Mouse (Mus musculus): Measurements from ENCODE around the gene Vtn. TPM values are rescaled to one million over a fixed set of nuclear protein-coding genes. Genes with fewer than 3 reads are reported as not detected.

The Vtn gene
- polyA plus RNA-seq, 1 experiment from 2014 or later, result 1,120 TPM

- peaks cover 9% of the 10 kb centered on the region for H3K36me3 ChIP-seq (ENCODE audit: control insufficient read depth, insufficient read depth)
- H3K4me2 ChIP-seq (ENCODE audit: low read depth, low read length), result no peak overlapping the region
- no peak overlapping the region for H3K9ac ChIP-seq (ENCODE audit: low read depth, low read length)
- H3K4me1 ChIP-seq (ENCODE audit: control insufficient read depth, low read depth, low read length), result no peaks in the 10 kb centered on the region; the same call in 1 of the 2 replicates
- no peaks in the 10 kb centered on the region for H3K9me3 ChIP-seq (replicated peaks; ENCODE audit: control insufficient read depth, low read length)
- H3K27me3 ChIP-seq (ENCODE audit: control insufficient read depth, insufficient read depth, low read depth, low read length), result peaks cover 2% of the 10 kb centered on the region; the same call in 1 of the 2 replicates
- 70% methylated on average over 3 of the region's 3 CpGs for WGBS (ENCODE audit: insufficient replicate concordance)
- no peak overlapping the region for H3K4me3 ChIP-seq (ENCODE audit: low read depth, low read length)
- H3K27ac ChIP-seq (ENCODE audit: low read length), result no peak overlapping the region
- ATAC-seq (ENCODE audit: low read depth), result no peak
These were observed 6.5 kb downstream of the Vtn start for GRCm38 (mm10) chr11:78505430-78505829.

- 61% methylated on average over 5 of the region's 5 CpGs for WGBS (ENCODE audit: insufficient replicate concordance)
- no peak for ATAC-seq (ENCODE audit: low read depth)
- Histone ChIP-seq H3K27ac (ENCODE audit: low read length) (no peak overlapping the region), H3K36me3 (ENCODE audit: control insufficient read depth, insufficient read depth) (peaks cover 9% of the 10 kb centered on the region), H3K27me3 (ENCODE audit: control insufficient read depth, insufficient read depth, low read depth, low read length) (no peaks in the 10 kb centered on the region), H3K4me2 (ENCODE audit: low read depth, low read length) (no peak overlapping the region), H3K4me3 (ENCODE audit: low read depth, low read length) (no peak overlapping the region), H3K4me1 (ENCODE audit: control insufficient read depth, low read depth, low read length) (peaks cover 14% of the 10 kb centered on the region), H3K9ac (ENCODE audit: low read depth, low read length) (no peak overlapping the region), H3K9me3 (replicated peaks; ENCODE audit: control insufficient read depth, low read length) (no peaks in the 10 kb centered on the region)
These were observed 10.3 kb downstream of the Vtn start for GRCm38 (mm10) chr11:78509148-78509547.

GRCm38 (mm10) chr11:78512025-78512957 lies 13.4 kb downstream of the Vtn start, which contains the start of the genes Tmem199 and Poldip2:
Tmem199 (minus strand) TSS chr11:78512172.
Poldip2 (plus strand) TSS chr11:78512193.
- Histone ChIP-seq H3K9ac (ENCODE audit: low read depth, low read length) (peak within 1 kb of the TSS; percentile 90), H3K27me3 (ENCODE audit: control insufficient read depth, insufficient read depth, low read depth, low read length) (no peaks in the 10 kb centered on the region), H3K27ac (ENCODE audit: low read length) (peak within 1 kb of the TSS; percentile 80), H3K36me3 (ENCODE audit: control insufficient read depth, insufficient read depth) (peaks cover 21% of the 10 kb centered on the region), H3K9me3 (replicated peaks; ENCODE audit: control insufficient read depth, low read length) (no peaks in the 10 kb centered on the region), H3K4me1 (ENCODE audit: control insufficient read depth, low read depth, low read length) (peaks cover 14% of the 10 kb centered on the region), H3K4me3 (ENCODE audit: low read depth, low read length) (peak within 1 kb of the TSS; percentile 93), H3K4me2 (ENCODE audit: low read depth, low read length) (peak within 1 kb of the TSS; percentile 92)
- ATAC-seq (ENCODE audit: low read depth), result peak; percentile 98
- WGBS (ENCODE audit: insufficient replicate concordance), result under 1% methylated on average over 65 of the region's 67 CpGs

GRCm38 (mm10) chr11:78513106-78513790 lies 14.4 kb downstream of the Vtn start:
- ATAC-seq (ENCODE audit: low read depth), result no peak
- H3K27ac ChIP-seq (ENCODE audit: low read length), result no peak overlapping the region
- H3K4me2 ChIP-seq (ENCODE audit: low read depth, low read length), result peak overlapping the region; percentile 92
- no peaks in the 10 kb centered on the region for H3K9me3 ChIP-seq (replicated peaks; ENCODE audit: control insufficient read depth, low read length)
- H3K27me3 ChIP-seq (ENCODE audit: control insufficient read depth, insufficient read depth, low read depth, low read length), result no peaks in the 10 kb centered on the region
- peaks cover 15% of the 10 kb centered on the region for H3K36me3 ChIP-seq (ENCODE audit: control insufficient read depth, insufficient read depth)
- H3K9ac ChIP-seq (ENCODE audit: low read depth, low read length), result peak overlapping the region; percentile 5; the same call in 1 of the 2 replicates
- WGBS (ENCODE audit: insufficient replicate concordance), result 60% methylated on average over 3 of the region's 3 CpGs
- peak overlapping the region; percentile 93; the same call in 1 of the 2 replicates for H3K4me3 ChIP-seq (ENCODE audit: low read depth, low read length)
- H3K4me1 ChIP-seq (ENCODE audit: control insufficient read depth, low read depth, low read length), result peaks cover 14% of the 10 kb centered on the region

- peaks cover 16% of the 10 kb centered on the region for H3K36me3 ChIP-seq (ENCODE audit: control insufficient read depth, insufficient read depth)
- 36% methylated on average over 2 of the region's 2 CpGs for WGBS (ENCODE audit: insufficient replicate concordance)
- H3K4me3 ChIP-seq (ENCODE audit: low read depth, low read length), result no peak overlapping the region
These were observed 16.8 kb downstream of the Vtn start for GRCm38 (mm10) chr11:78515549-78516325.

GRCm38 (mm10) chr11:78518931-78519330 lies 20.0 kb downstream of the Vtn start:
- H3K4me1 ChIP-seq (ENCODE audit: control insufficient read depth, low read depth, low read length), result no peaks in the 10 kb centered on the region
- H3K4me3 ChIP-seq (ENCODE audit: low read depth, low read length), result no peak overlapping the region
- ATAC-seq (ENCODE audit: low read depth), result no peak
- WGBS (ENCODE audit: insufficient replicate concordance), result 78% methylated on average over 10 of the region's 10 CpGs
- no peak overlapping the region for H3K4me2 ChIP-seq (ENCODE audit: low read depth, low read length)
- no peak overlapping the region for H3K9ac ChIP-seq (ENCODE audit: low read depth, low read length)
- no peaks in the 10 kb centered on the region for H3K9me3 ChIP-seq (replicated peaks; ENCODE audit: control insufficient read depth, low read length)
- no peaks in the 10 kb centered on the region for H3K27me3 ChIP-seq (ENCODE audit: control insufficient read depth, insufficient read depth, low read depth, low read length)
- no peak overlapping the region for H3K27ac ChIP-seq (ENCODE audit: low read length)
- H3K36me3 ChIP-seq (ENCODE audit: control insufficient read depth, insufficient read depth), result peaks cover 26% of the 10 kb centered on the region

More at GRCm38 (mm10) chr11:78515549-78516325, 16.8 kb downstream of the Vtn start:
- Histone ChIP-seq H3K4me2 (ENCODE audit: low read depth, low read length) (no peak overlapping the region), H3K9ac (ENCODE audit: low read depth, low read length) (no peak overlapping the region), H3K9me3 (replicated peaks; ENCODE audit: control insufficient read depth, low read length) (no peaks in the 10 kb centered on the region), H3K4me1 (ENCODE audit: control insufficient read depth, low read depth, low read length) (peaks cover 14% of the 10 kb centered on the region), H3K27ac (ENCODE audit: low read length) (no peak overlapping the region), H3K27me3 (ENCODE audit: control insufficient read depth, insufficient read depth, low read depth, low read length) (no peaks in the 10 kb centered on the region)
- no peak for ATAC-seq (ENCODE audit: low read depth)

- H3K4me3 ChIP-seq (ENCODE audit: low read depth, low read length), result no peak overlapping the region
- H3K27me3 ChIP-seq (ENCODE audit: control insufficient read depth, insufficient read depth, low read depth, low read length), result no peaks in the 10 kb centered on the region
- peaks cover 12% of the 10 kb centered on the region for H3K36me3 ChIP-seq (ENCODE audit: control insufficient read depth, insufficient read depth)
- no peaks in the 10 kb centered on the region for H3K9me3 ChIP-seq (replicated peaks; ENCODE audit: control insufficient read depth, low read length)
- no peak for ATAC-seq (ENCODE audit: low read depth)
- no peaks in the 10 kb centered on the region for H3K4me1 ChIP-seq (ENCODE audit: control insufficient read depth, low read depth, low read length)
- H3K27ac ChIP-seq (ENCODE audit: low read length), result no peak overlapping the region
- no peak overlapping the region for H3K9ac ChIP-seq (ENCODE audit: low read depth, low read length)
- 74% methylated on average over 3 of the region's 3 CpGs for WGBS (ENCODE audit: insufficient replicate concordance)
- H3K4me2 ChIP-seq (ENCODE audit: low read depth, low read length), result no peak overlapping the region
These were observed 23.0 kb downstream of the Vtn start for GRCm38 (mm10) chr11:78521880-78522279.

- no peaks in the 10 kb centered on the region for H3K4me1 ChIP-seq (ENCODE audit: control insufficient read depth, low read depth, low read length)
- H3K4me3 ChIP-seq (ENCODE audit: low read depth, low read length), result no peak overlapping the region
- H3K9ac ChIP-seq (ENCODE audit: low read depth, low read length), result no peak overlapping the region
- 86% methylated on average over 1 of the region's 1 CpGs for WGBS (ENCODE audit: insufficient replicate concordance)
- H3K27me3 ChIP-seq (ENCODE audit: control insufficient read depth, insufficient read depth, low read depth, low read length), result no peaks in the 10 kb centered on the region
- H3K36me3 ChIP-seq (ENCODE audit: control insufficient read depth, insufficient read depth), result peaks cover 12% of the 10 kb centered on the region
- no peak for ATAC-seq (ENCODE audit: low read depth)
- H3K9me3 ChIP-seq (replicated peaks; ENCODE audit: control insufficient read depth, low read length), result no peaks in the 10 kb centered on the region
- H3K4me2 ChIP-seq (ENCODE audit: low read depth, low read length), result no peak overlapping the region
- H3K27ac ChIP-seq (ENCODE audit: low read length), result no peak overlapping the region
These were observed 23.6 kb downstream of the Vtn start for GRCm38 (mm10) chr11:78522481-78522997.
